Mouse (Mus musculus): ENCODE measurements around the gene Lmna.

The Lmna gene

GRCm38 (mm10) chr3:88470943-88471479 is 38.7 kb downstream of the Lmna start:
- no peak for DNase-seq (ENCODE audit: low spot score in 2 of 2)

GRCm38 (mm10) chr3:88469466-88469865 is 40.3 kb downstream of the Lmna start:
- DNase-seq (ENCODE audit: low spot score in 2 of 2): no peak

GRCm38 (mm10) chr3:88467116-88467824 is 42.5 kb downstream of the Lmna start:
- DNase-seq (ENCODE audit: low spot score in 2 of 2): peak in 1 of 2 experiments; percentile 92

- DNase-seq (ENCODE audit: low spot score in 2 of 2): no peak
Observed at GRCm38 (mm10) chr3:88465127-88465526, 44.6 kb downstream of the Lmna start.

GRCm38 (mm10) chr3:88464425-88464824 is 45.3 kb downstream of the Lmna start:
- no peak for DNase-seq (ENCODE audit: low spot score in 2 of 2)

- DNase-seq (ENCODE audit: low spot score in 2 of 2): peak in 1 of 2 experiments; percentile 22
Observed at GRCm38 (mm10) chr3:88460983-88461696, 48.6 kb downstream of the Lmna start, which contains the start of gene Sema4a. Gene Sema4a (minus strand): TSS chr3:88461182.

- peak in 1 of 2 experiments; percentile 2 for DNase-seq (ENCODE audit: low spot score in 2 of 2)
Observed at GRCm38 (mm10) chr3:88460029-88460428, 49.7 kb downstream of the Lmna start.

GRCm38 (mm10) chr3:88458778-88459219 is 51.0 kb downstream of the Lmna start:
- peak in 1 of 2 experiments; percentile 64 for DNase-seq (ENCODE audit: low spot score in 2 of 2)

GRCm38 (mm10) chr3:88456746-88457532 is 52.8 kb downstream of the Lmna start:
- peak in 1 of 2 experiments; percentile 7 for DNase-seq (ENCODE audit: low spot score in 2 of 2)

GRCm38 (mm10) chr3:88456313-88456712 is 53.4 kb downstream of the Lmna start:
- peak in 1 of 2 experiments; percentile 2 for DNase-seq (ENCODE audit: low spot score in 2 of 2)

GRCm38 (mm10) chr3:88455588-88456264 is 54.0 kb downstream of the Lmna start:
- DNase-seq (ENCODE audit: low spot score in 2 of 2): no peak

- DNase-seq (ENCODE audit: low spot score in 2 of 2): no peak
Observed at GRCm38 (mm10) chr3:88454762-88455587, 54.8 kb downstream of the Lmna start.

- no peak for DNase-seq (ENCODE audit: low spot score in 2 of 2)
Observed at GRCm38 (mm10) chr3:88453986-88454385, 55.8 kb downstream of the Lmna start.

- no peak for DNase-seq (ENCODE audit: low spot score in 2 of 2)
Observed at GRCm38 (mm10) chr3:88453369-88453768, 56.4 kb downstream of the Lmna start.

GRCm38 (mm10) chr3:88452716-88453115 is 57.0 kb downstream of the Lmna start:
- no peak for DNase-seq (ENCODE audit: low spot score in 2 of 2)

GRCm38 (mm10) chr3:88452246-88452645 is 57.5 kb downstream of the Lmna start:
- DNase-seq (ENCODE audit: low spot score in 2 of 2): no peak

- no peak for DNase-seq (ENCODE audit: low spot score in 2 of 2)
Observed at GRCm38 (mm10) chr3:88450379-88451131, 59.2 kb downstream of the Lmna start.

GRCm38 (mm10) chr3:88449395-88450023 is 60.2 kb downstream of the Lmna start:
- no peak for DNase-seq (ENCODE audit: low spot score in 2 of 2)

- DNase-seq (ENCODE audit: low spot score in 2 of 2): no peak
Observed at GRCm38 (mm10) chr3:88448443-88448842, 61.3 kb downstream of the Lmna start.

Data from left cerebral cortex, adult 9 months (tissue).